Mouse (Mus musculus) naive thymus-derived CD4-positive, alpha-beta T cell, adult 5 months (primary cell): Measurements from ENCODE around the gene Fancf. TPM values are rescaled to one million over a fixed set of nuclear protein-coding genes. Genes with fewer than 3 reads are reported as not detected.

ENCODE experiments used
- polyA plus RNA-seq: library from polyadenylated mRNA; unstranded; fragments of 100-300 nt; shearing (Covaris generic); gene quantifications from one replicate; pipeline ENCODE4 v1.2.1, GENCODE M21; 2017

Fancf gene
- 4.5 TPM for polyA plus RNA-seq

DNA sequence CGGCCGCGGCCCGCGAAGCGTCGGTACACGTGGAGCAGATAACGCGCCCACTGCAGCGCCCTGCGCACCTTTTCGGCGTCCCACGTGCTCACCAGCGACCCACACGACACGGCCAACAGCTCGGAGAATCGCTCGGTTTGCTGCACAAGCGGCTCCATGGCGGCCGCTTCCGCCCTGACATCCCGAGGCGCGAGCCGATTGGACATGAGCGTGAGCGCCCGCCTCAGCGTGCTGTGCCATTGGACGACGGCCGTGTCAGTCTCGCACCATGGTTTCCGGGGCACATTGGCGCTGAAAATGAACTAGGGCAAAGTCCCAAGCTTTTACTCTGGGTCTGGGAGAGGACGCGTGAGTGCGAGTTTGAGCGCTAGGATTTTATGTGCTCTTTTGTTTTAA is at the start of gene Fancf:
Gene Fancf, minus strand, starts transcription at position 171 of the 396 bp plus-strand sequence.

DNA sequence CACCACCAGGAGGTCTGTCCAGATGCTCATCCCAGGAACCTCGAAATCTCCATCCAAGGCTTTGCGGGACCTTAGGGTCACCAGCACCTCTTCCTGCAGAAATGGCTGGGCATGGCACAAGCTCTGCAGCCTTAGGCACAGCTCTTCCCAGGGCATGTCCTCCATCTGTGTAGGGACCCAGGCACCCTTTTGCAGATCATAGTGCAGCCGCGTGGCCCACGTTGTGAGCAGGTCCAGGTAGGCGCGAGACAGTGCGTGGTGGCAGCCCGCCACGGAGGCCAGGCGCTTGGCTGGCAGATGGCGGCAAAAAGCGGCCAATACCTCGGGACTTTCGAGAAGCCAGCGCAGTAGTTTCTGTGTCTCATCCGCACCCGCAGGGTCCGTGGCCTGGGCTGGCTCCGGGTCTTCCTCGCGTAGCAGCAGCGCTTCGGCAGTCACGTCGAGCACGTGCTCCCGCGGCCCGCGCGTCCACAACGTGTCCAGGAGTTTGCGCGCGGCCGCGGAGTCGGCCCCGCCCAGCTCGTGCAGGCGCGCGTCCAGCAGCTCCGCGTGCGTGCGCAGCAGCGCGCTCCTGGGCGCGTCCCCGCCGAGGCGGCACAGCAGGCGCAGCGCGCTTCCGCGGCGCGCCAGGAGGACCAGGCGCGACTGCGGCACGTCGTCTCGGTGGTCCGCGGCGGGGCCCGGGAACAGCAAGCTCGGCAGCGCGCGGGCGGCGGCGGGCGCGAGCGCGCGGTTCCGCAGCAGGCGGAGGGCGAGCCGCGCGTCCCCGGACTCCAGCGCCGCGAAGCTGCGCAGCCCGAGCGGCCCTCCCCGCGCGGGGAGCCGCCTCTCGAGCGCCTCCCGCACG is 594 bp downstream of the Fancf start, which contains the start of gene Gas2:
Gene Gas2, plus strand, starts transcription at position 766 of the 847 bp plus-strand sequence.

Other genes starting within 250 kb of the Fancf start
- not detected for gene Slc17a6, start 240.3 kb downstream of the Fancf start, polyA plus RNA-seq
- 2.5 TPM for gene Gas2, start 252 bp downstream of the Fancf start, polyA plus RNA-seq
- 0.25 TPM for gene Svip, start 143.8 kb upstream of the Fancf start, polyA plus RNA-seq
- gene 1700015G11Rik, start 153.5 kb upstream of the Fancf start, polyA plus RNA-seq: not detected